Mouse (Mus musculus): ENCODE results near the gene Dgka. TPM values are rescaled to one million over a fixed set of nuclear protein-coding genes. Genes with fewer than 3 reads are reported as not detected.
"Not testable (repeated sequence)": the region's sequence is repeated elsewhere in the genome, so short reads cannot be mapped to it uniquely, and the experiment has no call there.

The Dgka gene
- total RNA-seq, 1 experiment, result 11.9 TPM

GRCm38 (mm10) chr10:128711318-128711717 is 33.3 kb downstream of the Dgka start:
- DNase-seq (ENCODE audit: low read depth, low spot score); in situ Hi-C loops (cut with MboI; ENCODE audit: low sequenced_read_pairs in 2 of 2, unreplicated experiment in 2 of 2); H3K36me3 ChIP-seq (ENCODE audit: control insufficient read depth, insufficient read depth, low read length, poor library complexity, severe bottlenecking); H3K9me3 ChIP-seq (ENCODE audit: control insufficient read depth, insufficient read depth, low read depth, low read length); H3K9ac ChIP-seq (ENCODE audit: insufficient read depth, low read depth, low read length, poor library complexity, severe bottlenecking): not testable (repeated sequence)
- Histone ChIP-seq H3K27ac (ENCODE audit: insufficient read depth, low read depth, low read length, poor library complexity, severe bottlenecking) (peak overlapping the region; percentile 65; the same call in 1 of the 2 replicates), H3K4me3 (ENCODE audit: insufficient read depth in 1 of 2, low read depth in 1 of 2, low read length in 2 of 2, poor library complexity in 1 of 2, severe bottlenecking in 1 of 2) (peak overlapping the region in 1 of 2 experiments; percentile 42; a peak in 1 of 4 replicates), H3K4me1 (ENCODE audit: control insufficient read depth in 2 of 2, insufficient read depth in 2 of 2, low read length in 2 of 2, poor library complexity in 1 of 2) (peaks cover 2 to 17% of the 10 kb centered on the region in 2 experiments; a peak in 3 of 4 replicates)
- peak; percentile 69; the same call in 1 of the 2 replicates for TF ChIP-seq ZNF384 (IDR thresholded peaks at IDR 0.05; ENCODE audit: low read depth, low read length)

- in situ Hi-C loops (cut with MboI; ENCODE audit: low sequenced_read_pairs in 2 of 2, unreplicated experiment in 2 of 2), result no loop called here
- DNase-seq (ENCODE audit: low read depth, low spot score), result no peak
- Histone ChIP-seq H3K27ac (ENCODE audit: insufficient read depth, low read depth, low read length, poor library complexity, severe bottlenecking) (peak overlapping the region; percentile 61), H3K9me3 (ENCODE audit: control insufficient read depth, insufficient read depth, low read depth, low read length) (no peaks in the 10 kb centered on the region), H3K4me3 (ENCODE audit: insufficient read depth in 1 of 2, low read depth in 1 of 2, low read length in 2 of 2, poor library complexity in 1 of 2, severe bottlenecking in 1 of 2) (peak overlapping the region; percentile 48 to 100), H3K4me1 (ENCODE audit: control insufficient read depth in 2 of 2, insufficient read depth in 2 of 2, low read length in 2 of 2, poor library complexity in 1 of 2) (peaks cover 5 to 11% of the 10 kb centered on the region in 2 experiments; a peak in 3 of 4 replicates), H3K36me3 (ENCODE audit: control insufficient read depth, insufficient read depth, low read length, poor library complexity, severe bottlenecking) (peaks cover 9% of the 10 kb centered on the region), H3K9ac (ENCODE audit: insufficient read depth, low read depth, low read length, poor library complexity, severe bottlenecking) (peak overlapping the region; percentile 59)
- TF ChIP-seq CHD2 (IDR thresholded peaks at IDR 0.05; ENCODE audit: low read depth, low read length) (no peak), MAFK (IDR thresholded peaks at IDR 0.05; ENCODE audit: insufficient read depth, low read depth, low read length) (no peak), ZNF384 (IDR thresholded peaks at IDR 0.05; ENCODE audit: low read depth, low read length) (no peak), HCFC1 (IDR thresholded peaks at IDR 0.05; ENCODE audit: borderline replicate concordance, insufficient read depth, low read length) (no peak), ZC3H11A (IDR thresholded peaks at IDR 0.05; ENCODE audit: borderline replicate concordance, low read depth, low read length) (no peak)
Measured at GRCm38 (mm10) chr10:128705317-128705693, 39.4 kb downstream of the Dgka start.

DNA sequence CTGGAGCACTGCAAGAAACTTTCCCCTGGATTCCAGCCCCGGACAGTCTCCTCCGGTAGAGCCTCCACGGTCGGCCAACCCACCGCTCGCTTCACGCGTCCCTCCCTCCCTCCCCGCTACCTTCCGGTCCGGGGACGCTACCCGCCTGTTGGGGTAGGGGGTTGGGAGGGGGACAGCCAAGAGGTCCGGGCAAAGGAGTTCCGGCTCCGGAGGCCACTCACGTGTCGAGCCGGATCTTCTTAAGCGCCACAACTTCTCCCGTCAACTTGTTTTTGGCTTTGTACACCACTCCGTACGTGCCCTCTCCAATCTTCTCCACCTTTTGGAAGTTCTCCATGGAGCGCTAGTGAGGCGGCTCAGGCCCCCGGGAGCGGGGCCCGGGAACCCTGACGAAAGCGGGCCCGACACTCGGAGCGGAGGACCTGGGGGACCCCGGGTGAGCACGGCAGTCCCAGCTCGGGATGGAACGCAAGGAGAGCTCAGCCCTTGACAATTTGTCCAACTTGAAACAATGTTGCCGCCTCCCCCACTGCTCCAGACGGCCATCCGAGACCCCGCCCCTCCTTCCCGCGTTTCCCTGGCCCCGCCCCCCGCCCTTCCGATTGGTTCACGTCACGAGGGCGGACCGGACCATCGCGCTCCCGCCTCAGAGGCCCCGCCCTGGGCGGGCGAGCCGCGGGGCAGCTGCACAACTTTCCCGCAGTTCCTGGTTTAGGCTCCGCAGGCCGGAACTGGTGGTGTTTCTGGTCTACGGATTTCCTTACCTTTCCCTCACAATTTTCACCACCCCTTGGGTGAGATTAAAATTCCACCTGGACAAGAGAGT is 40.0 kb downstream of the Dgka start, which contains the start of gene Cdk2:
TSS of gene Cdk2 (minus strand) at position 541 of the 826 bp plus-strand sequence.
- H3K4me1 ChIP-seq (ENCODE audit: control insufficient read depth in 2 of 2, insufficient read depth in 2 of 2, low read length in 2 of 2, poor library complexity in 1 of 2), result peaks cover 5 to 12% of the 10 kb centered on the region in 2 experiments; a peak in 3 of 4 replicates
- H3K4me3 ChIP-seq (ENCODE audit: insufficient read depth in 1 of 2, low read depth in 1 of 2, low read length in 2 of 2, poor library complexity in 1 of 2, severe bottlenecking in 1 of 2), result peak within 1 kb of the TSS; percentile 84 to 100
- in situ Hi-C loops (cut with MboI; ENCODE audit: low sequenced_read_pairs in 2 of 2, unreplicated experiment in 2 of 2), result no loop called here
- TF ChIP-seq CHD2 (IDR thresholded peaks at IDR 0.05; ENCODE audit: low read depth, low read length) (no peak), MAFK (IDR thresholded peaks at IDR 0.05; ENCODE audit: insufficient read depth, low read depth, low read length) (no peak), ZC3H11A (IDR thresholded peaks at IDR 0.05; ENCODE audit: borderline replicate concordance, low read depth, low read length) (no peak), HCFC1 (IDR thresholded peaks at IDR 0.05; ENCODE audit: borderline replicate concordance, insufficient read depth, low read length) (no peak), ZNF384 (IDR thresholded peaks at IDR 0.05; ENCODE audit: low read depth, low read length) (no peak)
- peaks cover 11% of the 10 kb centered on the region for H3K36me3 ChIP-seq (ENCODE audit: control insufficient read depth, insufficient read depth, low read length, poor library complexity, severe bottlenecking)
- DNase-seq (ENCODE audit: low read depth, low spot score), result peak; percentile 93
- peak within 1 kb of the TSS; percentile 88 for H3K9ac ChIP-seq (ENCODE audit: insufficient read depth, low read depth, low read length, poor library complexity, severe bottlenecking)
- peak within 1 kb of the TSS; percentile 90 for H3K27ac ChIP-seq (ENCODE audit: insufficient read depth, low read depth, low read length, poor library complexity, severe bottlenecking)
- H3K9me3 ChIP-seq (ENCODE audit: control insufficient read depth, insufficient read depth, low read depth, low read length), result no peaks in the 10 kb centered on the region

DNA sequence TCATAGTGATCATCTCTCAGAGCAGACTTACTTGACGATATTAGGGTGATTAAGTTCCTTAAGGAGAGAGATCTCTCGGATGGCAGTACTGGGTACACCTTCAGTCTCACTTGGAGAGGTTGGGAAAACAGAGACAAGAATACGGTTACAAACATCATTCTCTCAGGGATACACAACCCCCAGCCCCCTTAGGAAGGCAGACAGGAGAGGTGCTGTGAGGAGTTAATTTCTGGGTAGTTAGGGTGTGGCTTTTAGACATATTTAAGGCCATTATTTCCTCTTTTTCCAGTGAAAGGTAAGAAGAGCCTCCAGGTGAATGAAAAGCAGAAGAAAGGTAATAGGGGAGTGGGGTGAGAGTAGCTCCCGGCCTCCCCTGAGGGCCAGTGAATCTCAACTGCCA is 40.8 kb downstream of the Dgka start, which contains the start of gene Pmel:
TSS of gene Pmel (plus strand) at position 301 of the 400 bp plus-strand sequence.
- in situ Hi-C loops (cut with MboI; ENCODE audit: low sequenced_read_pairs in 2 of 2, unreplicated experiment in 2 of 2), result no loop called here
- no peaks in the 10 kb centered on the region for H3K9me3 ChIP-seq (ENCODE audit: control insufficient read depth, insufficient read depth, low read depth, low read length)
- peak within 1 kb of the TSS; percentile 88 for H3K9ac ChIP-seq (ENCODE audit: insufficient read depth, low read depth, low read length, poor library complexity, severe bottlenecking)
- peak within 1 kb of the TSS; percentile 90 for H3K27ac ChIP-seq (ENCODE audit: insufficient read depth, low read depth, low read length, poor library complexity, severe bottlenecking)
- peaks cover 19% of the 10 kb centered on the region for H3K36me3 ChIP-seq (ENCODE audit: control insufficient read depth, insufficient read depth, low read length, poor library complexity, severe bottlenecking)
- DNase-seq (ENCODE audit: low read depth, low spot score), result no peak
- peak within 1 kb of the TSS; percentile 84 to 100 for H3K4me3 ChIP-seq (ENCODE audit: insufficient read depth in 1 of 2, low read depth in 1 of 2, low read length in 2 of 2, poor library complexity in 1 of 2, severe bottlenecking in 1 of 2)
- peaks cover 5 to 16% of the 10 kb centered on the region in 2 experiments; a peak in 3 of 4 replicates for H3K4me1 ChIP-seq (ENCODE audit: control insufficient read depth in 2 of 2, insufficient read depth in 2 of 2, low read length in 2 of 2, poor library complexity in 1 of 2)
- TF ChIP-seq MAFK (IDR thresholded peaks at IDR 0.05; ENCODE audit: insufficient read depth, low read depth, low read length) (no peak), HCFC1 (IDR thresholded peaks at IDR 0.05; ENCODE audit: borderline replicate concordance, insufficient read depth, low read length) (no peak), CHD2 (IDR thresholded peaks at IDR 0.05; ENCODE audit: low read depth, low read length) (no peak), ZNF384 (IDR thresholded peaks at IDR 0.05; ENCODE audit: low read depth, low read length) (no peak), ZC3H11A (IDR thresholded peaks at IDR 0.05; ENCODE audit: borderline replicate concordance, low read depth, low read length) (no peak)

Measured in ES-E14 (cell line).